Mouse (Mus musculus) adrenal gland, adult 8-10 months (tissue): ENCODE measurements around the gene Mccc1. TPM values are rescaled to one million over a fixed set of nuclear protein-coding genes. Genes with fewer than 3 reads are reported as not detected.

Source experiments
- total RNA-seq, 4 experiments: library from RNA; stranded (reverse); gene quantifications; 2 replicates each; pipeline ENCODE4 v1.2.4; 2022

Mccc1 gene
- total RNA-seq, 4 experiments from 2014 or later, result 86.4 to 114 (median 101) TPM

Other genes starting within 250 kb of the Mccc1 start
- gene Atp11b, start 246.6 kb downstream of the Mccc1 start, total RNA-seq, result 10 to 100 TPM; 37.7 to 55.2 (median 47.5) TPM
- gene Dcun1d1, start 63.2 kb downstream of the Mccc1 start, total RNA-seq, result 10 to 100 TPM; 74.5 to 85.3 (median 77.8) TPM
- under 1 TPM in 3 of 4 experiments, not detected in 1; 0.08 to 0.12 (median 0.10) TPM for gene Ccdc144b, start 52.9 kb upstream of the Mccc1 start, total RNA-seq
- gene Acad9, start 65.3 kb upstream of the Mccc1 start, total RNA-seq, result 10 to 100 TPM; 41.3 to 55.1 (median 46.4) TPM
- gene D3Ertd254e, start 150.3 kb upstream of the Mccc1 start, total RNA-seq, result 1 to 10 TPM; 7.2 to 10.0 (median 8.4) TPM
- gene Qrfpr, start 221.6 kb upstream of the Mccc1 start, total RNA-seq, result not detected